Mouse (Mus musculus) thymus, adult 2 months (tissue): ENCODE results near the gene Olfr1181.

Experiments used
- CTCF ChIP-seq: fragments of 200-500 bp; IDR thresholded peaks from 2 replicates; pipeline ENCODE4 v1.5.1; 2012; ENCODE audit warnings: mild to moderate bottlenecking, control low read depth, low read length, moderate library complexity, borderline replicate concordance; ENCODE audit not compliant: control insufficient read depth, poor library complexity, insufficient read depth; ENCODE audit errors: extremely low read depth
- POLR2A ChIP-seq: fragments of 200-500 bp; IDR thresholded peaks from 2 replicates; pipeline ENCODE4 v1.6.1; 2012; ENCODE audit warnings: mild to moderate bottlenecking, low read length, control low read depth, moderate library complexity; ENCODE audit not compliant: control insufficient read depth, poor library complexity, insufficient read depth; ENCODE audit errors: extremely low read depth

- TF ChIP-seq POLR2A = no peak
- TF ChIP-seq CTCF = no peak
Observed at GRCm38 (mm10) chr2:88449031-88449430, 23.1 kb upstream of the Olfr1181 start, which contains the start of gene Gm13757.
